Mouse (Mus musculus): Measurements from ENCODE around the gene Nup85. TPM values are rescaled to one million over a fixed set of nuclear protein-coding genes. Genes with fewer than 3 reads are reported as not detected.

Gene Nup85
- total and polyA plus RNA-seq, 3 experiments = 282 to 326 (median 290) TPM

DNA sequence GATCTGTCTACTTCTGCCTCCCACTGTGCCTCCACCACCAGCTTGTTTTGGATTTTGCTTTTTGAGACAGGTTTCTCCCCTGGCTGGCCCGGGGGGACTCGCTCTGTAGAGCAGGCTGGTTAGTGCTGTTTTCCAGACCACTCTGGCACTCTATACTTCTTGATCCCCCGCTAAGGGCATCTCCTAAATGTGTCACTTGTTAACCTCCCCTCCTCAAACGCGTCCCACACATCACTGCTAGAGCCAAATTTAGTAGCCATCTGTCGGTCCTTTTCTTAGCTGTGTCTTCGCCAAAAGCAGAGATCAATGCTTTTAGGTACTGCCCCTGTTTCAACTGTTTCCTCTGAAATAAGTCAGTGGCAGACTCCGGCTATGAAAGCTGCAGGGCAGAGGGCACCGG is 45.5 kb upstream of the Nup85 start:
- H3K4me3 ChIP-seq (replicated peaks in 1 of 3; ENCODE audit: low read depth in 2 of 3, low read length in 2 of 3, poor library complexity in 1 of 3) = no peak overlapping the region
- H3K27ac ChIP-seq (ENCODE audit: insufficient read depth, low read depth) = no peak overlapping the region; the same call in 1 of the 2 replicates
- peaks cover 6 to 18% of the 10 kb centered on the region in 2 experiments for H3K36me3 ChIP-seq (replicated peaks in 1 of 2; ENCODE audit: control insufficient read depth in 1 of 2, insufficient read depth in 1 of 2, low read length in 1 of 2)
- peak overlapping the region; percentile 26; the same call in 1 of the 2 replicates for H3K9ac ChIP-seq (ENCODE audit: insufficient read depth, low read depth)
- H3K79me2 ChIP-seq (replicated peaks; ENCODE audit: control insufficient read depth, extremely low read depth, insufficient read depth, poor library complexity, severe bottlenecking) = peaks cover 5% of the 10 kb centered on the region
- H3K4me1 ChIP-seq (ENCODE audit: control insufficient read depth in 1 of 2, insufficient read depth in 2 of 2) = peaks cover 9 to 46% of the 10 kb centered on the region in 2 experiments
- no peaks in the 10 kb centered on the region for H3K27me3 ChIP-seq (replicated peaks)
- no peaks in the 10 kb centered on the region for H3K9me3 ChIP-seq (replicated peaks; ENCODE audit: low read length)
- peak; percentile 48; the same call in 1 of the 2 replicates for TF ChIP-seq IRF4 (IDR thresholded peaks at IDR 0.05; ENCODE audit: low read depth, low read length)
- TF ChIP-seq BHLHE40 (IDR thresholded peaks at IDR 0.05; ENCODE audit: low read depth, low read length) = no peak
- peak; percentile 35; the same call in 1 of the 2 replicates for TF ChIP-seq MXI1 (IDR thresholded peaks at IDR 0.05; ENCODE audit: low read depth, low read length)
- TF ChIP-seq KAT2A (IDR thresholded peaks at IDR 0.05; ENCODE audit: insufficient replicate concordance, low read length) = no peak
- TF ChIP-seq MEF2A (IDR thresholded peaks at IDR 0.05; ENCODE audit: borderline replicate concordance, low read depth, low read length) = peak; percentile 95
- TF ChIP-seq TCF12 (IDR thresholded peaks at IDR 0.05; ENCODE audit: low read depth, low read length) = peak; percentile 28; the same call in 1 of the 2 replicates
- TF ChIP-seq ETS1 (conservative IDR thresholded peaks at IDR 0.05; ENCODE audit: low read depth, low read length) = peak; percentile 53; the same call in 1 of the 2 replicates
- peak; percentile 41; the same call in 1 of the 2 replicates for TF ChIP-seq SIN3A (IDR thresholded peaks at IDR 0.05; ENCODE audit: low read length)
- peak; percentile 62 for DNase-seq (ENCODE audit: extremely low read depth)
- in situ Hi-C loops (cut with MboI; ENCODE audit: low pct_ligation_motif_present, low pct_unique_long_range_greater_than_20kb, low sequenced_read_pairs) (no loop called here), dilution Hi-C loops (cut with MboI; ENCODE audit: extremely low pct_ligation_motif_present, extremely low pct_unique_long_range_greater_than_20kb, low sequenced_read_pairs) (no loop called here)
- peak overlapping the region; percentile 55 for H3K4me2 ChIP-seq (ENCODE audit: insufficient read depth, low read depth, poor library complexity, severe bottlenecking)

DNA sequence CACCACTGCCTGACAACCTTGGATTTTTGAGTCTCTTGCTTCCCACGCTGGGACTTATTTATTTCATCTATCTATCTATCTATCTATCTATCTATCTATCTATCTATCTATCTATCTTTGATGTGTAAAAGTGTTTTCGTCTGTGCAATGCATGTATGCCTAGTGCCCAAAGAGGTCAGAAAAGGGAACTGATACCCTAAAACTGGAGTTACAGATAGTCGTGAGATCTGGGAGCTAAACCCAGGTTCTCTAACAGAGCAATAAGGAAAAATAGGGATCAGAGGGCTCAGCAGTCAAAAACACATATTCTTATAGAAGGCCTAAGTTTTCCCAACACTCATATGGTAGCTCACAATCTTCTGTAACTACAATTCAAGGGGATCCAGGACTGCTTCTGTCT is 44.7 kb upstream of the Nup85 start:
- H3K4me1 ChIP-seq (ENCODE audit: control insufficient read depth in 1 of 2, insufficient read depth in 2 of 2) = peaks cover 9 to 46% of the 10 kb centered on the region in 2 experiments
- DNase-seq (ENCODE audit: extremely low read depth) = no peak
- H3K36me3 ChIP-seq (replicated peaks in 1 of 2; ENCODE audit: control insufficient read depth in 1 of 2, insufficient read depth in 1 of 2, low read length in 1 of 2) = peaks cover 10 to 26% of the 10 kb centered on the region in 2 experiments
- H3K9me3 ChIP-seq (replicated peaks; ENCODE audit: low read length) = no peaks in the 10 kb centered on the region
- H3K27ac ChIP-seq (ENCODE audit: insufficient read depth, low read depth) = no peak overlapping the region
- 0 out of 2 replicates have a peak, but pooled peaks cover 4% of the 10 kb centered on the region for H3K79me2 ChIP-seq (replicated peaks; ENCODE audit: control insufficient read depth, extremely low read depth, insufficient read depth, poor library complexity, severe bottlenecking)
- no peaks in the 10 kb centered on the region for H3K27me3 ChIP-seq (replicated peaks)
- H3K4me2 ChIP-seq (ENCODE audit: insufficient read depth, low read depth, poor library complexity, severe bottlenecking) = no peak overlapping the region
- TF ChIP-seq IRF4 (IDR thresholded peaks at IDR 0.05; ENCODE audit: low read depth, low read length) = peak; percentile 76; the same call in 1 of the 2 replicates
- no peak for TF ChIP-seq USF2 (conservative IDR thresholded peaks at IDR 0.05; ENCODE audit: low read depth, low read length)
- no peak for TF ChIP-seq ETS1 (conservative IDR thresholded peaks at IDR 0.05; ENCODE audit: low read depth, low read length)
- peak; percentile 62; the same call in 1 of the 2 replicates for TF ChIP-seq EP300 (IDR thresholded peaks at IDR 0.05; ENCODE audit: low read length)
- no peak for TF ChIP-seq MAZ (IDR thresholded peaks at IDR 0.05; ENCODE audit: low read depth, low read length)
- H3K9ac ChIP-seq (ENCODE audit: insufficient read depth, low read depth) = no peak overlapping the region
- H3K4me3 ChIP-seq (replicated peaks in 1 of 3; ENCODE audit: low read depth in 2 of 3, low read length in 2 of 3, poor library complexity in 1 of 3) = no peak overlapping the region
- dilution Hi-C loops (cut with MboI; ENCODE audit: extremely low pct_ligation_motif_present, extremely low pct_unique_long_range_greater_than_20kb, low sequenced_read_pairs) = no loop called here
- in situ Hi-C loops (cut with MboI; ENCODE audit: low pct_ligation_motif_present, low pct_unique_long_range_greater_than_20kb, low sequenced_read_pairs) = no loop called here

- no peaks in the 10 kb centered on the region for H3K27me3 ChIP-seq (replicated peaks)
- no peak overlapping the region for H3K4me2 ChIP-seq (ENCODE audit: insufficient read depth, low read depth, poor library complexity, severe bottlenecking)
- no peak overlapping the region for H3K4me3 ChIP-seq (replicated peaks in 1 of 3; ENCODE audit: low read depth in 2 of 3, low read length in 2 of 3, poor library complexity in 1 of 3)
- H3K27ac ChIP-seq (ENCODE audit: insufficient read depth, low read depth) = no peak overlapping the region
- no peak overlapping the region for H3K9ac ChIP-seq (ENCODE audit: insufficient read depth, low read depth)
- no peaks in the 10 kb centered on the region for H3K9me3 ChIP-seq (replicated peaks; ENCODE audit: low read length)
- peaks cover 5 to 41% of the 10 kb centered on the region in 2 experiments for H3K4me1 ChIP-seq (ENCODE audit: control insufficient read depth in 1 of 2, insufficient read depth in 2 of 2)
- peaks cover 15 to 32% of the 10 kb centered on the region in 2 experiments for H3K36me3 ChIP-seq (replicated peaks in 1 of 2; ENCODE audit: control insufficient read depth in 1 of 2, insufficient read depth in 1 of 2, low read length in 1 of 2)
- dilution Hi-C loops (cut with MboI; ENCODE audit: extremely low pct_ligation_motif_present, extremely low pct_unique_long_range_greater_than_20kb, low sequenced_read_pairs) = no loop called here
- H3K79me2 ChIP-seq (replicated peaks; ENCODE audit: control insufficient read depth, extremely low read depth, insufficient read depth, poor library complexity, severe bottlenecking) = peaks cover 8% of the 10 kb centered on the region
- TF ChIP-seq ZC3H11A (IDR thresholded peaks at IDR 0.05; ENCODE audit: low read depth, low read length) (no peak), CHD2 (IDR thresholded peaks at IDR 0.05; ENCODE audit: low read length) (no peak)
- in situ Hi-C loops (cut with MboI; ENCODE audit: low pct_ligation_motif_present, low pct_unique_long_range_greater_than_20kb, low sequenced_read_pairs) = no loop called here
- no peak for DNase-seq (ENCODE audit: extremely low read depth)
Measured at GRCm38 (mm10) chr11:115520218-115520617, 44.0 kb upstream of the Nup85 start.

Measured in CH12.LX (cell line).